Mouse (Mus musculus) liver, postnatal 0 days (tissue): ENCODE measurements around the gene Gabrg3.

Experiments used
- CTCF ChIP-seq: sonication (generic); IDR thresholded peaks from 2 replicates; pipeline ENCODE4 v1.5.1; 2016; ENCODE audit warnings: antibody characterized with exemption, low read depth
- EP300 ChIP-seq: IDR thresholded peaks from 2 replicates; pipeline ENCODE4 v1.6.1; 2016; ENCODE audit warnings: antibody characterized with exemption, low read depth, mild to moderate bottlenecking

GRCm38 (mm10) chr7:57393551-57393950 is 6.6 kb upstream of the Gabrg3 start:
- TF ChIP-seq EP300: no peak
- no peak for TF ChIP-seq CTCF
